Mouse (Mus musculus) layer of hippocampus, adult 18-20 months (tissue): ENCODE data around the gene Ciz1. TPM values are rescaled to one million over a fixed set of nuclear protein-coding genes. Genes with fewer than 3 reads are reported as not detected.
A peak's percentile ranks its signal among the peaks of the same experiment; 100 is the strongest.

Experiments used
- DNase-seq, 2 experiments: peaks; one replicate each; pipeline ENCODE4 v3.0.0; 2022; ENCODE audit warnings: low spot score in 2 of 2
- long read RNA-seq: library from polyadenylated mRNA; stranded (forward); transcript quantifications from one replicate; pipeline ENCODE4 v2.0.0, GENCODE M21; 2021
- total RNA-seq, 2 experiments: library from RNA; stranded (reverse); gene quantifications; 2 replicates each; pipeline ENCODE4 v1.2.3; 2021

The Ciz1 gene
- 10 to 100 TPM; 69.3 to 77.0 TPM for total RNA-seq
- long read RNA-seq, partial matches to known transcripts, result 13 of 53 reads
- long read RNA-seq, other reads (novel, unspliced or antisense), result 38 of 53 reads

- no peak for DNase-seq
These were observed at the start of gene Ciz1 for GRCm38 (mm10) chr2:32352151-32353006. Gene Ciz1 (plus strand): TSS chr2:32352327.

GRCm38 (mm10) chr2:32302952-32303351, 49.2 kb upstream of the Ciz1 start:
- DNase-seq, result no peak

GRCm38 (mm10) chr2:32304145-32304832, 47.8 kb upstream of the Ciz1 start:
- peak in 1 of 2 experiments; percentile 79 for DNase-seq

GRCm38 (mm10) chr2:32305668-32306067, 46.5 kb upstream of the Ciz1 start:
- DNase-seq, result peak in 1 of 2 experiments; percentile 12

GRCm38 (mm10) chr2:32306176-32306575, 46.0 kb upstream of the Ciz1 start:
- no peak for DNase-seq

- DNase-seq, result no peak
These were observed 44.8 kb upstream of the Ciz1 start for GRCm38 (mm10) chr2:32307247-32307798.

GRCm38 (mm10) chr2:32307941-32308760, 44.0 kb upstream of the Ciz1 start:
- DNase-seq, result peak; percentile 64 to 87

GRCm38 (mm10) chr2:32308870-32309568, 43.1 kb upstream of the Ciz1 start:
- DNase-seq, result no peak

- no peak for DNase-seq
These were observed 41.9 kb upstream of the Ciz1 start for GRCm38 (mm10) chr2:32310096-32310845.

- no peak for DNase-seq
These were observed 40.4 kb upstream of the Ciz1 start for GRCm38 (mm10) chr2:32311443-32312317.

GRCm38 (mm10) chr2:32312318-32312964, 39.7 kb upstream of the Ciz1 start:
- no peak for DNase-seq

- DNase-seq, result no peak
These were observed 37.3 kb upstream of the Ciz1 start for GRCm38 (mm10) chr2:32314831-32315230.

GRCm38 (mm10) chr2:32315751-32316150, 36.4 kb upstream of the Ciz1 start:
- no peak for DNase-seq

GRCm38 (mm10) chr2:32316887-32317656, 35.1 kb upstream of the Ciz1 start:
- DNase-seq, result no peak

GRCm38 (mm10) chr2:32317791-32318417, 34.2 kb upstream of the Ciz1 start:
- no peak for DNase-seq

- DNase-seq, result no peak
These were observed 33.2 kb upstream of the Ciz1 start for GRCm38 (mm10) chr2:32318709-32319585.
